Mouse (Mus musculus) C2C12 (cell line): ENCODE data around the gene Lima1.

Experiments
- CEBPB ChIP-seq: IDR thresholded peaks from one replicate; pipeline ENCODE4 v1.6.1; 2011; ENCODE audit warnings: low read depth, mild to moderate bottlenecking, control low read depth, moderate library complexity
- CTCF ChIP-seq: IDR thresholded peaks from one replicate; pipeline ENCODE4 v1.5.1; 2011; ENCODE audit not compliant: control insufficient read depth, insufficient read depth, insufficient read length
- MYOG ChIP-seq: IDR thresholded peaks from one replicate; pipeline ENCODE4 v1.6.1; 2011; ENCODE audit not compliant: control insufficient read depth, insufficient read length; ENCODE audit errors: extremely low read depth
- USF1 ChIP-seq: IDR thresholded peaks from one replicate; pipeline ENCODE4 v1.6.1; 2011; ENCODE audit warnings: low read depth, mild to moderate bottlenecking, control low read depth, moderate library complexity

GRCm38 (mm10) chr15:99852606-99853237 lies 22.5 kb downstream of the Lima1 start:
- no peak for TF ChIP-seq CTCF
- no peak for TF ChIP-seq USF1
- TF ChIP-seq CEBPB: no peak
- TF ChIP-seq MYOG: no peak
